Mouse (Mus musculus): ENCODE results near the gene Gm11555. TPM values are rescaled to one million over a fixed set of nuclear protein-coding genes. Genes with fewer than 3 reads are reported as not detected.

Gene Gm11555
- total and polyA plus RNA-seq, 3 experiments, result not detected

DNA sequence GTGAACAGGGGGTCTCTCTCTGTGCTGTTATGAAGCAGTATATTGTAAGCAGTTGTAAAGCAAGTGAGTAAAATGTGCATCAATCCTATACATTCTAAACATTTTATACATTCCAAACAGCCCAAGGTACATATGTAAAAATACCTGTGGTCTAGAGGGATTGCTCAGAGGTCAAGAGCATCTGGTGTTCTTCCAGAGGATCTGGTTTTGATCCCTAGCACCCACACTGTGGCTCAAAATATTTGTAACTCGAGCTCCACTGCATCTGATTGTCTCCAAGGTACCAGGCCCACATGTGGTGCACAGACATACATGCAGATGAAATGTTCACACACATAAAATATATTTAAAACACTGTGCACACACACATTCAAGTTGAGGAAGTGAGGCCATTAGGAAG lies 9.1 kb downstream of the Gm11555 start:
- H3K27me3 ChIP-seq (ENCODE audit: control insufficient read depth in 1 of 2, insufficient read depth in 2 of 2, low read length in 2 of 2), result no peaks in the 10 kb centered on the region
- DNase-seq (ENCODE audit: low read depth, low spot score), result no peak
- H3K79me2 ChIP-seq (ENCODE audit: control insufficient read depth, insufficient read depth, low read length, poor library complexity), result no peaks in the 10 kb centered on the region
- H3K36me3 ChIP-seq (ENCODE audit: control insufficient read depth in 1 of 2, insufficient read depth in 2 of 2, low read length in 2 of 2), result no peaks in the 10 kb centered on the region
- no peak overlapping the region for H3K27ac ChIP-seq (ENCODE audit: control insufficient read depth, low read depth, low read length)
- TF ChIP-seq ZC3H11A (IDR thresholded peaks at IDR 0.05; ENCODE audit: low read depth, low read length) (no peak), RAD21 (IDR thresholded peaks at IDR 0.05; ENCODE audit: low read depth, low read length) (no peak), ETS1 (IDR thresholded peaks at IDR 0.05; ENCODE audit: low read depth, low read length) (no peak), MEF2A (IDR thresholded peaks at IDR 0.05; ENCODE audit: extremely low read depth, insufficient replicate concordance, low read depth, low read length, poor library complexity, severe bottlenecking) (no peak), ZMIZ1 (IDR thresholded peaks at IDR 0.05; ENCODE audit: low read depth, low read length) (no peak), MAX (IDR thresholded peaks at IDR 0.05; ENCODE audit: low read length) (no peak), MYC (IDR thresholded peaks at IDR 0.05; ENCODE audit: low read depth, low read length) (no peak), UBTF (IDR thresholded peaks at IDR 0.05; ENCODE audit: borderline replicate concordance, insufficient read depth, low read depth, low read length) (no peak), TAL1 (IDR thresholded peaks at IDR 0.05; ENCODE audit: low read length) (no peak), E2F4 (IDR thresholded peaks at IDR 0.05; ENCODE audit: borderline replicate concordance, low read depth, low read length) (no peak), USF2 (IDR thresholded peaks at IDR 0.05; ENCODE audit: borderline replicate concordance in 1 of 2, insufficient read depth in 1 of 2, low read depth in 1 of 2, low read length in 2 of 2) (no peak), POLR2AphosphoS2 (IDR thresholded peaks at IDR 0.05; ENCODE audit: low read length) (no peak), HCFC1 (IDR thresholded peaks at IDR 0.05; ENCODE audit: low read depth, low read length) (no peak), ZKSCAN1 (IDR thresholded peaks at IDR 0.05; ENCODE audit: low read depth, low read length) (no peak), NRF1 (IDR thresholded peaks at IDR 0.05; ENCODE audit: insufficient read depth, low read depth, low read length, poor library complexity, severe bottlenecking) (no peak), GATA1 (IDR thresholded peaks at IDR 0.05; ENCODE audit: low read depth, low read length) (no peak), MAZ (IDR thresholded peaks at IDR 0.05; ENCODE audit: low read depth, low read length) (no peak), CTCF (IDR thresholded peaks at IDR 0.05 in 2 of 3, conservative IDR thresholded peaks at IDR 0.05 in 1 of 3; ENCODE audit: control insufficient read depth in 1 of 3, insufficient read depth in 1 of 3, low read depth in 2 of 3, low read length in 3 of 3, poor library complexity in 1 of 3, severe bottlenecking in 1 of 3) (no peak), RCOR1 (IDR thresholded peaks at IDR 0.05; ENCODE audit: low read depth, low read length) (no peak)
- no peaks in the 10 kb centered on the region; the same call in 1 of the 2 replicates for H3K9me3 ChIP-seq (replicated peaks; ENCODE audit: insufficient read depth, low read length)
- H3K4me1 ChIP-seq (ENCODE audit: control insufficient read depth in 1 of 2, insufficient read depth in 2 of 2, low read length in 2 of 2), result no peaks in the 10 kb centered on the region
- no peak overlapping the region for H3K9ac ChIP-seq (ENCODE audit: control insufficient read depth, low read depth, low read length, poor library complexity, severe bottlenecking)
- no peak overlapping the region for H3K4me3 ChIP-seq (ENCODE audit: control insufficient read depth in 1 of 2, insufficient read depth in 1 of 2, low read depth in 2 of 2, low read length in 2 of 2)

DNA sequence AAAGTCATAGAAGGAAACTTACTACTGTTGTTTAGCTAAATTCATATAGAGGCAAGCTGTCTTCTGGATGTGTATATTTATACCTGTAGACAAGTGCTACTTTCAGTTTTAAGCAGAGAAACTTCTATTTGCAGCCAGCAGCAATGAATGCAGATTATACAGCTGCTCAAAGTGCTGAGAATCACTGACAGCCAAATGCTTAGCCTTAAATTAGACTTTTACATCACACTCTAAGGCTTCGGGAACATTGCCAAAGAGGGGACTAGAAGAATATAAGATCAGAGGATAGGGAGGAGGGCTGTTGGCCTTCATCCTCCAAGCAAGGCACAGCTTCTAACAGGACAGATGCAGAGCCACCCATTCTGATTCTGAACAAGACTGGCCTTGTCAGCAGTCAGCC lies 12.9 kb downstream of the Gm11555 start:
- Histone ChIP-seq H3K9ac (ENCODE audit: control insufficient read depth, low read depth, low read length, poor library complexity, severe bottlenecking) (no peak overlapping the region), H3K36me3 (ENCODE audit: control insufficient read depth in 1 of 2, insufficient read depth in 2 of 2, low read length in 2 of 2) (no peaks in the 10 kb centered on the region), H3K4me1 (ENCODE audit: control insufficient read depth in 1 of 2, insufficient read depth in 2 of 2, low read length in 2 of 2) (no peaks in the 10 kb centered on the region), H3K79me2 (ENCODE audit: control insufficient read depth, insufficient read depth, low read length, poor library complexity) (no peaks in the 10 kb centered on the region), H3K9me3 (replicated peaks; ENCODE audit: insufficient read depth, low read length) (no peaks in the 10 kb centered on the region; the same call in 1 of the 2 replicates), H3K27me3 (ENCODE audit: control insufficient read depth in 1 of 2, insufficient read depth in 2 of 2, low read length in 2 of 2) (no peaks in the 10 kb centered on the region), H3K4me3 (ENCODE audit: control insufficient read depth in 1 of 2, insufficient read depth in 1 of 2, low read depth in 2 of 2, low read length in 2 of 2) (no peak overlapping the region), H3K27ac (ENCODE audit: control insufficient read depth, low read depth, low read length) (no peak overlapping the region)
- no peak for DNase-seq (ENCODE audit: low read depth, low spot score)
- TF ChIP-seq BHLHE40 (IDR thresholded peaks at IDR 0.05; ENCODE audit: borderline replicate concordance, low read depth, low read length), result no peak
- TF ChIP-seq RCOR1 (IDR thresholded peaks at IDR 0.05; ENCODE audit: low read depth, low read length), result no peak
- TF ChIP-seq MAX (IDR thresholded peaks at IDR 0.05; ENCODE audit: low read length), result no peak
- no peak for TF ChIP-seq ETS1 (IDR thresholded peaks at IDR 0.05; ENCODE audit: low read depth, low read length)
- no peak for TF ChIP-seq GABPA (IDR thresholded peaks at IDR 0.05; ENCODE audit: low read depth, low read length)
- TF ChIP-seq ZMIZ1 (IDR thresholded peaks at IDR 0.05; ENCODE audit: low read depth, low read length), result no peak
- TF ChIP-seq GATA1 (IDR thresholded peaks at IDR 0.05; ENCODE audit: low read depth, low read length), result no peak
- no peak for TF ChIP-seq TCF12 (IDR thresholded peaks at IDR 0.05; ENCODE audit: low read depth, low read length)
- TF ChIP-seq CTCF (IDR thresholded peaks at IDR 0.05 in 2 of 3, conservative IDR thresholded peaks at IDR 0.05 in 1 of 3; ENCODE audit: control insufficient read depth in 1 of 3, insufficient read depth in 1 of 3, low read depth in 2 of 3, low read length in 3 of 3, poor library complexity in 1 of 3, severe bottlenecking in 1 of 3), result no peak
- TF ChIP-seq UBTF (IDR thresholded peaks at IDR 0.05; ENCODE audit: borderline replicate concordance, insufficient read depth, low read depth, low read length), result no peak
- no peak for TF ChIP-seq NRF1 (IDR thresholded peaks at IDR 0.05; ENCODE audit: insufficient read depth, low read depth, low read length, poor library complexity, severe bottlenecking)
- no peak for TF ChIP-seq NELFE (IDR thresholded peaks at IDR 0.05; ENCODE audit: low read depth, low read length)
- TF ChIP-seq RAD21 (IDR thresholded peaks at IDR 0.05; ENCODE audit: low read depth, low read length), result no peak
- TF ChIP-seq ZNF384 (IDR thresholded peaks at IDR 0.05; ENCODE audit: low read depth, low read length), result no peak
- no peak for TF ChIP-seq ELF1 (IDR thresholded peaks at IDR 0.05; ENCODE audit: low read depth, low read length)

Data from MEL (cell line).